Mouse (Mus musculus): ENCODE measurements at regions not wholly inside any gene's neighbourhood (a gene's known extent, or its start where the extent isn't known, plus 50 kb on each side); places are given as distances from the start of the nearest gene placed in this dataset.
A peak's percentile ranks its signal among the peaks of the same experiment; 100 is the strongest.
"Not testable (repeated sequence)": the region's sequence is repeated elsewhere in the genome, so short reads cannot be mapped to it uniquely, and the experiment has no call there.

- Histone ChIP-seq H3K4me1 (no peaks in the 10 kb centered on the region; the same call in 1 of the 2 replicates), H3K36me3 (replicated peaks; ENCODE audit: low read length) (no peaks in the 10 kb centered on the region), H3K4me3 (replicated peaks) (peak overlapping the region; percentile 29), H3K9me3 (peaks cover 79% of the 10 kb centered on the region), H3K27me3 (replicated peaks) (no peaks in the 10 kb centered on the region)
- TF ChIP-seq FLI1 (IDR thresholded peaks at IDR 0.05; ENCODE audit: low read length) (no peak), GATA1 (IDR thresholded peaks at IDR 0.05; ENCODE audit: borderline replicate concordance, low read length) (no peak)
Measured at GRCm38 (mm10) chr17:3006662-3007061, 108.1 kb upstream of the Scaf8 start.

- TF ChIP-seq FLI1 (IDR thresholded peaks at IDR 0.05; ENCODE audit: low read length) (no peak), GATA1 (IDR thresholded peaks at IDR 0.05; ENCODE audit: borderline replicate concordance, low read length) (no peak)
- Histone ChIP-seq H3K9me3 (peaks cover 81% of the 10 kb centered on the region), H3K27me3 (replicated peaks) (no peaks in the 10 kb centered on the region)
Measured at GRCm38 (mm10) chr17:3007234-3007633, 107.5 kb upstream of the Scaf8 start.

GRCm38 (mm10) chr17:3009939-3010338 lies 104.8 kb upstream of the Scaf8 start:
- Histone ChIP-seq H3K27me3 (replicated peaks) (no peaks in the 10 kb centered on the region), H3K4me1 (no peaks in the 10 kb centered on the region; the same call in 1 of the 2 replicates), H3K9me3 (peaks cover 93% of the 10 kb centered on the region), H3K36me3 (replicated peaks; ENCODE audit: low read length) (no peaks in the 10 kb centered on the region), H3K4me3 (replicated peaks) (peak overlapping the region; percentile 34)
- no peak for TF ChIP-seq GATA1 (IDR thresholded peaks at IDR 0.05; ENCODE audit: borderline replicate concordance, low read length)
- TF ChIP-seq FLI1 (IDR thresholded peaks at IDR 0.05; ENCODE audit: low read length): no peak

More at GRCm38 (mm10) chr17:3007234-3007633, 107.5 kb upstream of the Scaf8 start:
- Histone ChIP-seq H3K36me3 (replicated peaks; ENCODE audit: low read length) (no peaks in the 10 kb centered on the region), H3K4me1 (no peaks in the 10 kb centered on the region; the same call in 1 of the 2 replicates), H3K4me3 (replicated peaks) (peak overlapping the region; percentile 29)

- H3K36me3 ChIP-seq (replicated peaks; ENCODE audit: low read length): no peaks in the 10 kb centered on the region
- peak overlapping the region; percentile 78 for H3K4me3 ChIP-seq (replicated peaks)
- H3K4me1 ChIP-seq: no peaks in the 10 kb centered on the region; the same call in 1 of the 2 replicates
- no peaks in the 10 kb centered on the region for H3K27me3 ChIP-seq (replicated peaks)
- peaks cover 98% of the 10 kb centered on the region for H3K9me3 ChIP-seq
- TF ChIP-seq GATA1 (IDR thresholded peaks at IDR 0.05; ENCODE audit: borderline replicate concordance, low read length) (no peak), FLI1 (IDR thresholded peaks at IDR 0.05; ENCODE audit: low read length) (no peak)
Measured at GRCm38 (mm10) chr17:3012045-3012444, 102.7 kb upstream of the Scaf8 start.

- Histone ChIP-seq H3K9me3 (peaks cover 91% of the 10 kb centered on the region), H3K4me3 (replicated peaks) (peak overlapping the region; percentile 51), H3K27me3 (replicated peaks) (no peaks in the 10 kb centered on the region), H3K36me3 (replicated peaks; ENCODE audit: low read length) (no peaks in the 10 kb centered on the region), H3K4me1 (no peaks in the 10 kb centered on the region; the same call in 1 of the 2 replicates)
- no peak for TF ChIP-seq GATA1 (IDR thresholded peaks at IDR 0.05; ENCODE audit: borderline replicate concordance, low read length)
Measured at GRCm38 (mm10) chr17:3019631-3020391, 95.0 kb upstream of the Scaf8 start.

- H3K9me3 ChIP-seq: peaks cover 91% of the 10 kb centered on the region
- H3K27me3 ChIP-seq (replicated peaks): no peaks in the 10 kb centered on the region
- H3K36me3 ChIP-seq (replicated peaks; ENCODE audit: low read length): no peaks in the 10 kb centered on the region
- TF ChIP-seq GATA1 (IDR thresholded peaks at IDR 0.05; ENCODE audit: borderline replicate concordance, low read length) (no peak), FLI1 (IDR thresholded peaks at IDR 0.05; ENCODE audit: low read length) (no peak)
- no peaks in the 10 kb centered on the region; the same call in 1 of the 2 replicates for H3K4me1 ChIP-seq
- H3K4me3 ChIP-seq (replicated peaks): peak overlapping the region; percentile 51
Measured at GRCm38 (mm10) chr17:3020406-3020805, 94.4 kb upstream of the Scaf8 start.

- Histone ChIP-seq H3K4me1 (no peaks in the 10 kb centered on the region; the same call in 1 of the 2 replicates), H3K36me3 (replicated peaks; ENCODE audit: low read length) (no peaks in the 10 kb centered on the region), H3K9me3 (peaks cover 90% of the 10 kb centered on the region), H3K4me3 (replicated peaks) (peak overlapping the region; percentile 38), H3K27me3 (replicated peaks) (no peaks in the 10 kb centered on the region)
- TF ChIP-seq FLI1 (IDR thresholded peaks at IDR 0.05; ENCODE audit: low read length) (no peak), GATA1 (IDR thresholded peaks at IDR 0.05; ENCODE audit: borderline replicate concordance, low read length) (no peak)
Measured at GRCm38 (mm10) chr17:3022245-3022935, 92.4 kb upstream of the Scaf8 start.

GRCm38 (mm10) chr17:3022936-3023247 lies 91.9 kb upstream of the Scaf8 start:
- H3K27me3 ChIP-seq (replicated peaks); H3K4me1 ChIP-seq; H3K36me3 ChIP-seq (replicated peaks; ENCODE audit: low read length); H3K4me3 ChIP-seq (replicated peaks): not testable (repeated sequence)
- peaks cover 90% of the 10 kb centered on the region for H3K9me3 ChIP-seq

- peak overlapping the region; percentile 78 for H3K4me3 ChIP-seq (replicated peaks)
- H3K27me3 ChIP-seq (replicated peaks): no peaks in the 10 kb centered on the region
- H3K36me3 ChIP-seq (replicated peaks; ENCODE audit: low read length): no peaks in the 10 kb centered on the region
- TF ChIP-seq GATA1 (IDR thresholded peaks at IDR 0.05; ENCODE audit: borderline replicate concordance, low read length): no peak
- no peak for TF ChIP-seq FLI1 (IDR thresholded peaks at IDR 0.05; ENCODE audit: low read length)
- H3K9me3 ChIP-seq: peaks cover 90% of the 10 kb centered on the region
- H3K4me1 ChIP-seq: no peaks in the 10 kb centered on the region; the same call in 1 of the 2 replicates
Measured at GRCm38 (mm10) chr17:3023426-3023825, 91.3 kb upstream of the Scaf8 start.

- Histone ChIP-seq H3K4me3 (replicated peaks) (peak overlapping the region; percentile 34), H3K9me3 (peaks cover 90% of the 10 kb centered on the region)
- H3K27me3 ChIP-seq (replicated peaks); H3K36me3 ChIP-seq (replicated peaks; ENCODE audit: low read length); H3K4me1 ChIP-seq: not testable (repeated sequence)
Measured at GRCm38 (mm10) chr17:3026859-3027258, 87.9 kb upstream of the Scaf8 start.

Data from megakaryocyte, embryonic 14.5 days (primary cell).